Mouse (Mus musculus) cortical plate, adult 2 months (tissue): Measurements from ENCODE around the gene Prr29.

ENCODE experiments used
- CTCF ChIP-seq: fragments of 200-500 bp; IDR thresholded peaks from 2 replicates; pipeline ENCODE4 v1.5.1; 2011; ENCODE audit warnings: mild to moderate bottlenecking, control low read depth, low read length; ENCODE audit not compliant: insufficient read depth; ENCODE audit errors: extremely low read depth
- POLR2A ChIP-seq: fragments of 200-500 bp; IDR thresholded peaks from 2 replicates; pipeline ENCODE4 v1.6.1; 2011; ENCODE audit warnings: mild to moderate bottlenecking, low read length, control low read depth; ENCODE audit not compliant: insufficient read depth; ENCODE audit errors: extremely low read depth

DNA sequence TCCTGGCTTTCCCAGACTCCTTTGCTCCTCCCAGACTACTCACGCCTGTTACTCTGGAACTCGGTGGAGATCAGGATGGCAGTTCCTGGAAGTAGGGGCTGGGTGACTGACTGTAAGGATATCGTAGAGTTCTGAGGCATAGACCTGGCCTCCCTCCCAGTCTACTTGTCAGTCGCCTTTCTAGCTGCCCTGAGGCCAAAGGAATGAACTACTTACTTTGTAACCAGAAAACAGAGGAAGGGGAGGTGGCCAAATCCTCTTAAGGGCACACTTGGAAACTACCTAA is 28.0 kb downstream of the Prr29 start:
- TF ChIP-seq CTCF, result no peak
- no peak for TF ChIP-seq POLR2A
